8 mouse cellular contexts compared by ENCODE assay signal in the genomic region with DNA sequence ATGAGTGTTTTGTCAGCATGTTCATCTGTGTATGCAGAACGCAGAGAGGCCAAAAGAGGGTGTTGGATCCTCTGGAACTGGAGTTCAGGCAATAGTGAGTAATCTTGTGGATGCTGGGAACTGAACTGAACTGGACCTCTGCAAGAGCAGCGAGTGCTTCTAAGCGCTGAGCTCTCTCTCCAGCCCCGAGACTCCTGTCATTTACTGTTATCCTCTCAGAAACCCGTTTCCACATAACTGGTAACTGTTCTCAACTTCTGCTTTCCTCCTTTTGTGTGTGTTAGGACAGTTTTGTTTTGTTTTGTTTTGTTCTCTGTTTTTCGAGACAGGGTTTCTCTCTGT. TPM values are rescaled to one million over a fixed set of nuclear protein-coding genes. Genes with fewer than 3 reads are reported as not detected.
DNase-seq lines count a peak whose midpoint lies in the region; ATAC-seq lines count a peak whose summit lies in the region.

No protein-coding gene starts in this region.

- no peaks in the 10 kb centered on the region for H3K27me3 ChIP-seq in heart, embryonic 14.5 days (ENCODE audit: control insufficient read depth, insufficient read depth, low read length)
- no peaks in the 10 kb centered on the region for H3K27me3 ChIP-seq in embryonic facial prominence, embryonic 10.5 days (replicated peaks; ENCODE audit: low read depth, poor library complexity, severe bottlenecking)
- no peaks in the 10 kb centered on the region for H3K27me3 ChIP-seq in intestine, embryonic 14.5 days (replicated peaks; ENCODE audit: control insufficient read depth, insufficient read depth, low read length)
- no peaks in the 10 kb centered on the region for H3K27me3 ChIP-seq in midbrain, embryonic 14.5 days (ENCODE audit: control insufficient read depth, insufficient read depth, low read length)

- peaks cover 35% of the 10 kb centered on the region for H3K36me3 ChIP-seq in heart, embryonic 14.5 days (ENCODE audit: control insufficient read depth, insufficient read depth, low read length)
- H3K36me3 ChIP-seq in embryonic facial prominence, embryonic 10.5 days (replicated peaks), result peaks cover 35% of the 10 kb centered on the region
- peaks cover 32% of the 10 kb centered on the region for H3K36me3 ChIP-seq in intestine, embryonic 14.5 days (ENCODE audit: control insufficient read depth, insufficient read depth, low read length)
- H3K36me3 ChIP-seq in midbrain, embryonic 14.5 days (ENCODE audit: control insufficient read depth, insufficient read depth, low read length), result peaks cover 18% of the 10 kb centered on the region

- H3K27ac ChIP-seq in heart, embryonic 14.5 days (replicated peaks in 1 of 2; ENCODE audit: control insufficient read depth in 1 of 2, insufficient read depth in 1 of 2, low read depth in 2 of 2, low read length in 2 of 2), result no peak overlapping the region; a peak in 1 of 4 replicates
- H3K27ac ChIP-seq in embryonic facial prominence, embryonic 10.5 days (replicated peaks), result peak overlapping the region; percentile 71
- no peak overlapping the region; the same call in 1 of the 2 replicates for H3K27ac ChIP-seq in intestine, embryonic 14.5 days (ENCODE audit: low read depth)
- H3K27ac ChIP-seq in midbrain, embryonic 14.5 days (replicated peaks; ENCODE audit: low read depth, low read length), result peak overlapping the region; percentile 33; the same call in 1 of the 2 replicates

- no peak for DNase-seq in heart, postnatal 4 days
- DNase-seq in embryonic facial prominence, embryonic 10.5 days (ENCODE audit: low spot score), result no peak
- no peak for DNase-seq in intestine, embryonic 14.5 days (ENCODE audit: low spot score)
- DNase-seq in midbrain, embryonic 14.5 days, result no peak
- DNase-seq in embryo, embryonic 10 days (ENCODE audit: low spot score), result no peak
- no peak for DNase-seq in layer of hippocampus, postnatal 25 days (ENCODE audit: extremely low spot score in 1 of 2, low spot score in 1 of 2)
- no peak for DNase-seq in c-Kit-positive CD71-positive TER-119-positive erythroid progenitor cells, embryonic 14.5 days (ENCODE audit: low spot score)

- H3K9ac ChIP-seq in heart, embryonic 14.5 days (ENCODE audit: low read length), result peak overlapping the region; percentile 27; the same call in 1 of the 2 replicates
- H3K9ac ChIP-seq in intestine, embryonic 14.5 days (ENCODE audit: low read length), result 0 out of 2 replicates have a peak overlapping the region, but pooled peaks have one; percentile 34
- no peak overlapping the region for H3K9ac ChIP-seq in midbrain, embryonic 14.5 days (replicated peaks; ENCODE audit: low read length)

- H3K4me3 ChIP-seq in heart, embryonic 14.5 days (ENCODE audit: control insufficient read depth in 1 of 2, insufficient read depth in 1 of 2, low read depth in 1 of 2, low read length in 2 of 2), result peak overlapping the region; percentile 15 to 73
- peak overlapping the region; percentile 85 for H3K4me3 ChIP-seq in embryonic facial prominence, embryonic 10.5 days
- H3K4me3 ChIP-seq in intestine, embryonic 14.5 days (ENCODE audit: low read depth, low read length), result peak overlapping the region; percentile 89
- peak overlapping the region; percentile 85 for H3K4me3 ChIP-seq in midbrain, embryonic 14.5 days (replicated peaks; ENCODE audit: low read depth, low read length)

- H3K4me1 ChIP-seq in heart, embryonic 14.5 days (ENCODE audit: control insufficient read depth in 2 of 2, insufficient read depth in 2 of 2, low read length in 2 of 2), result peaks cover 16 to 29% of the 10 kb centered on the region in 2 experiments
- peaks cover 27% of the 10 kb centered on the region for H3K4me1 ChIP-seq in embryonic facial prominence, embryonic 10.5 days
- H3K4me1 ChIP-seq in intestine, embryonic 14.5 days (replicated peaks; ENCODE audit: control insufficient read depth, insufficient read depth, low read length), result peaks cover 21% of the 10 kb centered on the region
- peaks cover 8% of the 10 kb centered on the region for H3K4me1 ChIP-seq in midbrain, embryonic 14.5 days (ENCODE audit: control insufficient read depth, insufficient read depth, low read length)

- WGBS in heart, embryonic 14.5 days, result 8% methylated on average over 6 of the region's 6 CpGs
- WGBS in embryonic facial prominence, embryonic 10.5 days, result 12% methylated on average over 6 of the region's 6 CpGs
- 10% methylated on average over 6 of the region's 6 CpGs for WGBS in intestine, embryonic 14.5 days
- 11% methylated on average over 6 of the region's 6 CpGs for WGBS in midbrain, embryonic 14.5 days

- no peak for ATAC-seq in heart, embryonic 14.5 days (ENCODE audit: insufficient number of reproducible peaks, insufficient read depth, low FRiP score, low read depth)
- ATAC-seq in intestine, embryonic 14.5 days (replicated peaks; ENCODE audit: low FRiP score, low TSS enrichment, low read depth), result no peak; the same call in 1 of the 2 replicates
- ATAC-seq in midbrain, embryonic 14.5 days (ENCODE audit: low FRiP score, low TSS enrichment), result no peak; the same call in 1 of the 2 replicates

- peak overlapping the region; percentile 63 for H3K4me2 ChIP-seq in heart, embryonic 14.5 days (ENCODE audit: low read length)
- H3K4me2 ChIP-seq in intestine, embryonic 14.5 days (ENCODE audit: low read length), result peak overlapping the region; percentile 57
- H3K4me2 ChIP-seq in midbrain, embryonic 14.5 days (ENCODE audit: low read length), result peak overlapping the region; percentile 88

- no peaks in the 10 kb centered on the region for H3K9me3 ChIP-seq in heart, embryonic 14.5 days (ENCODE audit: control insufficient read depth, low read length)
- H3K9me3 ChIP-seq in embryonic facial prominence, embryonic 10.5 days, result no peaks in the 10 kb centered on the region
- H3K9me3 ChIP-seq in intestine, embryonic 14.5 days (ENCODE audit: control insufficient read depth, low read length), result no peaks in the 10 kb centered on the region
- H3K9me3 ChIP-seq in midbrain, embryonic 14.5 days (ENCODE audit: control insufficient read depth, low read length), result no peaks in the 10 kb centered on the region

RNA-seq across cellular contexts. Expression of a gene that starts 0.5 kb away (rescaled TPM):
- polyA plus RNA-seq in heart, embryonic 14.5 days (2014; fragmentation: Nextera tagmentation; extraction: Ambion mirVana), result 2,457 and 2,575 TPM in 2 replicates
- 100 to 1,000 TPM; 836 to 917 TPM for total RNA-seq in heart, postnatal 4 days (2021)
- polyA plus RNA-seq in embryonic facial prominence, embryonic 10.5 days (2016; fragmentation: Nextera tagmentation; extraction: Ambion mirVana), result 867 and 877 TPM in 2 replicates
- polyA plus RNA-seq in intestine, embryonic 14.5 days (2014; fragmentation: Nextera tagmentation; extraction: Ambion mirVana), result 1,241 and 1,347 TPM in 2 replicates
- polyA plus RNA-seq in midbrain, embryonic 14.5 days (2014; fragmentation: Nextera tagmentation; extraction: Ambion mirVana), result 921 and 1,195 TPM in 2 replicates
- total RNA-seq in layer of hippocampus, postnatal 25 days (2021), result 1,000 to 10,000 TPM; 1,060 to 1,153 TPM

RNA-seq across cellular contexts. Expression of a gene that starts 11.8 kb away (rescaled TPM):
- polyA plus RNA-seq in heart, embryonic 14.5 days (2014; fragmentation: Nextera tagmentation; extraction: Ambion mirVana), result 151 and 153 TPM in 2 replicates
- total RNA-seq in heart, postnatal 4 days (2021), result 100 to 1,000 TPM; 111 to 112 TPM
- 275 and 276 TPM in 2 replicates for polyA plus RNA-seq in embryonic facial prominence, embryonic 10.5 days (2016; fragmentation: Nextera tagmentation; extraction: Ambion mirVana)
- 205 and 224 TPM in 2 replicates for polyA plus RNA-seq in intestine, embryonic 14.5 days (2014; fragmentation: Nextera tagmentation; extraction: Ambion mirVana)
- polyA plus RNA-seq in midbrain, embryonic 14.5 days (2014; fragmentation: Nextera tagmentation; extraction: Ambion mirVana), result 244 and 263 TPM in 2 replicates
- total RNA-seq in layer of hippocampus, postnatal 25 days (2021), result 100 to 1,000 TPM; 291 to 300 TPM

RNA-seq across cellular contexts. Expression of a gene that starts 23.1 kb away (rescaled TPM):
- 55.9 and 58.5 TPM in 2 replicates for polyA plus RNA-seq in heart, embryonic 14.5 days (2014; fragmentation: Nextera tagmentation; extraction: Ambion mirVana)
- total RNA-seq in heart, postnatal 4 days (2021), result 10 to 100 TPM; 34.3 to 36.9 TPM
- 93.2 and 94.4 TPM in 2 replicates for polyA plus RNA-seq in embryonic facial prominence, embryonic 10.5 days (2016; fragmentation: Nextera tagmentation; extraction: Ambion mirVana)
- polyA plus RNA-seq in intestine, embryonic 14.5 days (2014; fragmentation: Nextera tagmentation; extraction: Ambion mirVana), result 67.4 and 73.0 TPM in 2 replicates
- 68.6 and 77.8 TPM in 2 replicates for polyA plus RNA-seq in midbrain, embryonic 14.5 days (2014; fragmentation: Nextera tagmentation; extraction: Ambion mirVana)
- 10 to 100 TPM; 24.6 to 34.6 TPM for total RNA-seq in layer of hippocampus, postnatal 25 days (2021)

RNA-seq across cellular contexts. Expression of a gene that starts 49.2 kb away (rescaled TPM):
- polyA plus RNA-seq in heart, embryonic 14.5 days (2014; fragmentation: Nextera tagmentation; extraction: Ambion mirVana), result 6.1 and 10.7 TPM in 2 replicates
- 10 to 100 TPM; 19.0 to 19.2 TPM for total RNA-seq in heart, postnatal 4 days (2021)
- polyA plus RNA-seq in embryonic facial prominence, embryonic 10.5 days (2016; fragmentation: Nextera tagmentation; extraction: Ambion mirVana), result 51.0 and 58.6 TPM in 2 replicates
- 8.9 and 11.1 TPM in 2 replicates for polyA plus RNA-seq in intestine, embryonic 14.5 days (2014; fragmentation: Nextera tagmentation; extraction: Ambion mirVana)
- polyA plus RNA-seq in midbrain, embryonic 14.5 days (2014; fragmentation: Nextera tagmentation; extraction: Ambion mirVana), result 23.1 and 26.6 TPM in 2 replicates
- 10 to 100 TPM; 17.4 to 20.0 TPM for total RNA-seq in layer of hippocampus, postnatal 25 days (2021)

Comparison
In these comparisons a context has a peak if more than half of its experiments do, and no peak if none do; other contexts are left out.
1. H3K27ac ChIP-seq: peak in embryonic facial prominence, embryonic 10.5 days (single experiment) and midbrain, embryonic 14.5 days (single experiment); none in heart, embryonic 14.5 days (0 of 2) and intestine, embryonic 14.5 days (single experiment).
2. Peak in every context shown above with its lines, with median percentiles within 50 percentile points of each other: H3K4me2 ChIP-seq and H3K4me3 ChIP-seq.